Mouse (Mus musculus) forebrain, embryonic 14.5 days (tissue): ENCODE measurements around the gene Pold1. TPM values are rescaled to one million over a fixed set of nuclear protein-coding genes. Genes with fewer than 3 reads are reported as not detected.

ENCODE experiments used
- ATAC-seq: fragments of 200-750 bp; cut with Nextera tagmentation; 2 replicates; pipeline ENCODE4 v1.8.0; 2017; ENCODE audit warnings: mild to moderate bottlenecking, moderate library complexity
- DNase-seq: peaks from one replicate; pipeline ENCODE4 v3.0.0-alpha.2; 2015; ENCODE audit warnings: low spot score
- H3K27ac ChIP-seq: fragments of 300-500 bp; sonication (generic); 2 replicates; pipeline ENCODE4 v1.5.1; 2014; ENCODE audit warnings: low read depth, mild to moderate bottlenecking, control low read depth, low read length, moderate library complexity
- H3K27me3 ChIP-seq: fragments of 300-500 bp; sonication (generic); replicated peaks from 2 replicates; pipeline ENCODE4 v1.6.1; 2014; ENCODE audit warnings: low read length, control low read depth, mixed read lengths; ENCODE audit not compliant: control insufficient read depth, insufficient read depth
- H3K36me3 ChIP-seq: fragments of 300-500 bp; sonication (generic); 2 replicates; pipeline ENCODE4 v1.6.1; 2014; ENCODE audit warnings: low read length, control low read depth; ENCODE audit not compliant: control insufficient read depth, insufficient read depth
- H3K4me1 ChIP-seq: fragments of 300-500 bp; sonication (generic); 2 replicates; pipeline ENCODE4 v1.6.1; 2014; ENCODE audit warnings: antibody characterized with exemption, low read length, control low read depth; ENCODE audit not compliant: control insufficient read depth, insufficient read depth
- H3K4me2 ChIP-seq: fragments of 300-500 bp; sonication (generic); 2 replicates; pipeline ENCODE4 v1.6.1; 2014; ENCODE audit warnings: mild to moderate bottlenecking, control low read depth, low read length
- H3K4me3 ChIP-seq: fragments of 300-500 bp; sonication (generic); 2 replicates; pipeline ENCODE4 v1.5.1; 2014; ENCODE audit warnings: low read depth, low read length, control low read depth
- H3K9ac ChIP-seq: fragments of 300-500 bp; sonication (generic); 2 replicates; pipeline ENCODE4 v1.6.1; 2014; ENCODE audit warnings: mild to moderate bottlenecking, low read length, control low read depth, moderate library complexity
- H3K9me3 ChIP-seq: fragments of 300-500 bp; sonication (generic); replicated peaks from 2 replicates; pipeline ENCODE4 v1.6.1; 2016; ENCODE audit warnings: low read length, control low read depth, mixed read lengths; ENCODE audit not compliant: control insufficient read depth
- WGBS: fragments of 180-500 bp; shearing (Covaris S2); extraction: QIAGEN DNeasy Blood & Tissue Kit; methylation state at CpG from one replicate; pipeline ENCODE4 v1.1.7; 2014; 5-methylcytosine and 5-hydroxymethylcytosine counted together
- polyA plus RNA-seq: library from polyadenylated mRNA; unstranded; fragments of >200 nt; fragmentation: Nextera tagmentation; extraction: Ambion mirVana; gene quantifications from 2 replicates; pipeline ENCODE4 v1.2.1, GENCODE M21; 2014

The Pold1 gene
- polyA plus RNA-seq, 1 experiment from 2014 or later = 33.0 TPM

- H3K9me3 ChIP-seq = no peaks in the 10 kb centered on the region
- peaks cover 14% of the 10 kb centered on the region for H3K4me1 ChIP-seq
- DNase-seq (no peak), ATAC-seq (no peak)
- no peak overlapping the region for H3K9ac ChIP-seq
- peaks cover 16% of the 10 kb centered on the region for H3K27me3 ChIP-seq
- H3K27ac ChIP-seq = no peak overlapping the region
- H3K36me3 ChIP-seq = no peaks in the 10 kb centered on the region
- no peak overlapping the region for H3K4me2 ChIP-seq
- over 99% methylated on average over 6 of the region's 6 CpGs for WGBS
- no peak overlapping the region for H3K4me3 ChIP-seq
Measured at GRCm38 (mm10) chr7:44585606-44586005, 37.0 kb upstream of the Pold1 start.

- Histone ChIP-seq H3K36me3 (no peaks in the 10 kb centered on the region), H3K9ac (no peak overlapping the region), H3K4me2 (no peak overlapping the region), H3K4me3 (no peak overlapping the region), H3K4me1 (peaks cover 13% of the 10 kb centered on the region), H3K27me3 (peaks cover 16% of the 10 kb centered on the region), H3K27ac (no peak overlapping the region), H3K9me3 (no peaks in the 10 kb centered on the region)
- no peak for DNase-seq
- WGBS = 89% methylated on average over 6 of the region's 6 CpGs
- no peak for ATAC-seq
Measured at GRCm38 (mm10) chr7:44584921-44585320, 36.3 kb upstream of the Pold1 start.

GRCm38 (mm10) chr7:44584265-44584804 is 35.7 kb upstream of the Pold1 start:
- DNase-seq = no peak
- H3K36me3 ChIP-seq = no peaks in the 10 kb centered on the region
- no peak overlapping the region for H3K27ac ChIP-seq
- H3K9me3 ChIP-seq = no peaks in the 10 kb centered on the region
- no peak overlapping the region for H3K9ac ChIP-seq
- H3K4me2 ChIP-seq = no peak overlapping the region
- H3K27me3 ChIP-seq = peaks cover 16% of the 10 kb centered on the region
- WGBS = 88% methylated on average over 4 of the region's 4 CpGs
- H3K4me1 ChIP-seq = peaks cover 7% of the 10 kb centered on the region
- no peak overlapping the region for H3K4me3 ChIP-seq
- ATAC-seq = no peak

GRCm38 (mm10) chr7:44583146-44583545 is 34.5 kb upstream of the Pold1 start:
- ATAC-seq (no peak), DNase-seq (no peak)
- H3K4me1 ChIP-seq = peaks cover 2% of the 10 kb centered on the region
- H3K27me3 ChIP-seq = peaks cover 13% of the 10 kb centered on the region
- H3K36me3 ChIP-seq = no peaks in the 10 kb centered on the region
- no peak overlapping the region for H3K27ac ChIP-seq
- no peak overlapping the region for H3K9ac ChIP-seq
- H3K9me3 ChIP-seq = 0 out of 2 replicates have a peak, but pooled peaks cover 3% of the 10 kb centered on the region
- H3K4me2 ChIP-seq = no peak overlapping the region
- H3K4me3 ChIP-seq = no peak overlapping the region
- 96% methylated on average over 1 of the region's 1 CpGs for WGBS

GRCm38 (mm10) chr7:44582709-44583108 is 34.1 kb upstream of the Pold1 start:
- Histone ChIP-seq H3K27me3 (peaks cover 10% of the 10 kb centered on the region), H3K4me3 (no peak overlapping the region), H3K36me3 (no peaks in the 10 kb centered on the region), H3K9ac (no peak overlapping the region), H3K9me3 (0 out of 2 replicates have a peak, but pooled peaks cover 3% of the 10 kb centered on the region), H3K27ac (no peak overlapping the region), H3K4me1 (no peaks in the 10 kb centered on the region), H3K4me2 (no peak overlapping the region)
- WGBS = 84% methylated on average over 5 of the region's 5 CpGs
- DNase-seq (no peak), ATAC-seq (no peak)

GRCm38 (mm10) chr7:44581637-44582036 is 33.0 kb upstream of the Pold1 start:
- H3K36me3 ChIP-seq = no peaks in the 10 kb centered on the region
- no peak overlapping the region for H3K4me2 ChIP-seq
- no peak overlapping the region for H3K9ac ChIP-seq
- 0 out of 2 replicates have a peak, but pooled peaks cover 7% of the 10 kb centered on the region for H3K27me3 ChIP-seq
- DNase-seq (no peak), ATAC-seq (no peak)
- no peaks in the 10 kb centered on the region for H3K4me1 ChIP-seq
- H3K27ac ChIP-seq = no peak overlapping the region
- H3K4me3 ChIP-seq = no peak overlapping the region
- 85% methylated on average over 6 of the region's 6 CpGs for WGBS
- 0 out of 2 replicates have a peak, but pooled peaks cover 3% of the 10 kb centered on the region for H3K9me3 ChIP-seq

- H3K27ac ChIP-seq = no peak overlapping the region
- H3K4me1 ChIP-seq = no peaks in the 10 kb centered on the region
- no peaks in the 10 kb centered on the region for H3K36me3 ChIP-seq
- H3K4me2 ChIP-seq = no peak overlapping the region
- 0 out of 2 replicates have a peak, but pooled peaks cover 3% of the 10 kb centered on the region for H3K9me3 ChIP-seq
- H3K9ac ChIP-seq = no peak overlapping the region
- H3K4me3 ChIP-seq = no peak overlapping the region
- H3K27me3 ChIP-seq = no peaks in the 10 kb centered on the region
- no peak for DNase-seq
- ATAC-seq = no peak
- WGBS = 63% methylated on average over 5 of the region's 5 CpGs
Measured at GRCm38 (mm10) chr7:44576333-44576844, 27.7 kb upstream of the Pold1 start.

GRCm38 (mm10) chr7:44572956-44573484 is 24.4 kb upstream of the Pold1 start:
- no peaks in the 10 kb centered on the region for H3K36me3 ChIP-seq
- no peaks in the 10 kb centered on the region for H3K4me1 ChIP-seq
- H3K27me3 ChIP-seq = no peaks in the 10 kb centered on the region
- DNase-seq (no peak), ATAC-seq (no peak)
- H3K9me3 ChIP-seq = no peaks in the 10 kb centered on the region
- 74% methylated on average over 5 of the region's 5 CpGs for WGBS
- H3K4me3 ChIP-seq = no peak overlapping the region
- no peak overlapping the region for H3K27ac ChIP-seq
- no peak overlapping the region for H3K4me2 ChIP-seq
- H3K9ac ChIP-seq = no peak overlapping the region

- Histone ChIP-seq H3K27me3 (no peaks in the 10 kb centered on the region), H3K9ac (no peak within 1 kb of the TSS), H3K4me2 (no peak within 1 kb of the TSS), H3K36me3 (no peaks in the 10 kb centered on the region), H3K4me1 (no peaks in the 10 kb centered on the region), H3K4me3 (no peak within 1 kb of the TSS), H3K27ac (no peak within 1 kb of the TSS), H3K9me3 (no peaks in the 10 kb centered on the region)
- no peak for ATAC-seq
- DNase-seq = no peak
- 26% methylated on average over 7 of the region's 7 CpGs for WGBS
Measured at GRCm38 (mm10) chr7:44572213-44572701, 23.6 kb upstream of the Pold1 start, which contains the start of gene Napsa. TSS of gene Napsa (plus strand) at chr7:44572380.
